Mouse (Mus musculus): ENCODE data around the gene Naa35.

DNA sequence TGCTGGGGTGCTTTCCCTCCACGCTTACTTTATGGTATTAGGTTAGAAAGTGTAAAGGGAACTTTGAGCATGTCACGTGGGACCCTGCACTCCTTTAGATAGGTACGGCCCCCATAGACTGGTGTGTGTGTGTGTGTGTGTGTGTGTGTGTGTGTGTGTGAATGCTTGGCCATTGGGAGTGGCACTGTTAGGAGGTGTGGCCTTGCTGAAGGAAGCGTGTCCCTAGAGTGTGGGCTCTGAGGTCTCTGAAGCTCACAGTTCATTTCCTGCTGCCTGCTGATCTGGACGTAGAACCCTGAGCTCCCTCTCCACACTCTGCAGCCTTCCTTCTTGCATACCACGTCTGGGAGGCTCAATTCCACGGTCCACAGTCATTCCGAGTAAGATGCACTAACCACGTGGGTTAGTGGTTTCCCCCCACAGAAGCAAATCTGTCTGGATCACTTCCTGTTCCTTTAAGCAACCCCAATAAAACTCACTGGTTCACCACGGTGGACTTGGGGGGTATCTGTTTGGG lies 71.3 kb downstream of the Naa35 start:
- TF ChIP-seq CTCF (IDR thresholded peaks at IDR 0.05; ENCODE audit: low read depth) (no peak), EP300 (IDR thresholded peaks at IDR 0.05; ENCODE audit: low read depth) (no peak)

Data from heart, postnatal 0 days (tissue).